Mouse (Mus musculus) stomach, postnatal 0 days (tissue): ENCODE data around the gene Crim1.

Experiments
- CTCF ChIP-seq: IDR thresholded peaks from 2 replicates; pipeline ENCODE4 v1.5.1; 2016; ENCODE audit warnings: antibody characterized with exemption, low read depth, mild to moderate bottlenecking, moderate library complexity
- EP300 ChIP-seq: optimal IDR thresholded peaks from 2 replicates; pipeline ENCODE3; 2016; ENCODE audit warnings: antibody characterized with exemption

DNA sequence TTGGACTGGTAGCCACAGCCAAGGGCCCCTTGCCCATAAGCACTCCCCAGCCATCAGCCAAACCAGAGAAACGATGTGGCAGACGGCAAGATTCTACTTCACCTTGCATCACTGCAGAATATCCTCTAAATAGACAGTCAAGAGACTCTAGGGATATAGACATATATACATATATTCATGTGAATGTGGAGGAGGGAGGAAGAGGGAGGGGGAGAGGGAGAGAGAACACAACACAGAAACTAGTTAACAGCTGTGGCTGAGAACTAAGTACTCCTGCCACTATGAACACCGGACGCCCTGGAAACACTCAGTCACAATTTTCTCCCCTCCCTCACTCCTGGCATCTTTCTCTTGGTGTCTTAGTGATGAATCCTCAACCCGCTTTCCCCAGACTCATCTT is 189.5 kb downstream of the Crim1 start:
- TF ChIP-seq CTCF = no peak
- no peak for TF ChIP-seq EP300
